Mouse (Mus musculus) cortical plate, adult 2 months (tissue): ENCODE data around the gene 1700001P01Rik. TPM values are rescaled to one million over a fixed set of nuclear protein-coding genes. Genes with fewer than 3 reads are reported as not detected.

Experiments
- H3K27ac ChIP-seq: fragments of 200-500 bp; 2 replicates; pipeline ENCODE4 v1.5.1; 2012; ENCODE audit warnings: low read length, control low read depth, inconsistent platforms; ENCODE audit not compliant: insufficient read depth
- H3K4me1 ChIP-seq: fragments of 200-500 bp; 2 replicates; pipeline ENCODE4 v1.6.1; 2011; ENCODE audit warnings: low read length; ENCODE audit not compliant: control insufficient read depth, insufficient read depth
- H3K4me3 ChIP-seq: fragments of 200-500 bp; 2 replicates; pipeline ENCODE4 v1.5.1; 2011; ENCODE audit warnings: mild to moderate bottlenecking, low read length, control low read depth; ENCODE audit not compliant: insufficient read depth
- CTCF ChIP-seq: fragments of 200-500 bp; IDR thresholded peaks from 2 replicates; pipeline ENCODE4 v1.5.1; 2011; ENCODE audit warnings: mild to moderate bottlenecking, control low read depth, low read length; ENCODE audit not compliant: insufficient read depth; ENCODE audit errors: extremely low read depth
- POLR2A ChIP-seq: fragments of 200-500 bp; IDR thresholded peaks from 2 replicates; pipeline ENCODE4 v1.6.1; 2011; ENCODE audit warnings: mild to moderate bottlenecking, low read length, control low read depth; ENCODE audit not compliant: insufficient read depth; ENCODE audit errors: extremely low read depth
- polyA plus RNA-seq: library from polyadenylated mRNA; depleted of rRNA; stranded (reverse); fragments of >200 nt; gene quantifications from 2 replicates; pipeline ENCODE4 v1.2.3, GENCODE M21; 2012; rRNA removed

The 1700001P01Rik gene
- polyA plus RNA-seq = 0.76 and 1.6 TPM in 2 replicates

DNA sequence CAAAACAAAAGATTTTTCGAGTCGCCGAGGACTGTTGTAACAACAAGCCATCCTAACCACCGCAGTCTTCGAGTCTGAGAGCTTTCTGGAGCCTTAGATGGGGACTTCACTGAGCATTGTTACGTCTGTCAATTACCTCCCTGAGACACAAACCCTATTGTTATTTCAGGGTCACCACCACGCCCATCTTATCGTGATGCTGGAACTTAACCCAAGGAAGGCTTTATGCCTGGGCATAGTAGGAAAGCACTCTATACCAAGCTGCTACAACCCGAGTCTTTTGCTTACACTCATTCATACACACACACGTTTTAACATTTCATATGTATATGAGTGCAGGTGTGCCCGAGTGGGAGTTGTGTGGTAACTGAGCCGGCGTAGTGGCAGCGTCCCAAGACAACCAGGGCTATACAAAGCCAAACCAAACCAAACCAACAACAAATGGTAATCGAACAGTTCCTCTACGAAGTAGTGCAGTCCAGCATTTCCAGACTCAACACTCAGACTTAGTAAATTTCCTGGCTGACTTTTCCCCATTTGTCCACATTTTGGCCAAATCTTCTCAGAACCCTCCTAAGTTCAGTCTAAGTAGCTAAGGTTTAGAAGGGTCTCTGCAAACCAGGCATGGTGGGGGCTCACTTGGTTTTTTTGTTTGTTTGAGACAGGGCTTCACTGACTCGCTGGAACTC lies at the start of gene 1700001P01Rik:
TSS of gene 1700001P01Rik (minus strand) at position 111 of the 689 bp plus-strand sequence.
- Histone ChIP-seq H3K27ac (no peak within 1 kb of the TSS), H3K4me1 (peaks cover 2% of the 10 kb centered on the region; the same call in 1 of the 2 replicates), H3K4me3 (no peak within 1 kb of the TSS)
- TF ChIP-seq CTCF (no peak), POLR2A (no peak)

- Histone ChIP-seq H3K4me3 (no peak overlapping the region), H3K27ac (peak overlapping the region; percentile 28), H3K4me1 (peaks cover 9% of the 10 kb centered on the region; the same call in 1 of the 2 replicates)
- TF ChIP-seq CTCF (no peak), POLR2A (no peak)
Observed at GRCm38 (mm10) chr11:97825295-97825694, 49.6 kb upstream of the 1700001P01Rik start.

DNA sequence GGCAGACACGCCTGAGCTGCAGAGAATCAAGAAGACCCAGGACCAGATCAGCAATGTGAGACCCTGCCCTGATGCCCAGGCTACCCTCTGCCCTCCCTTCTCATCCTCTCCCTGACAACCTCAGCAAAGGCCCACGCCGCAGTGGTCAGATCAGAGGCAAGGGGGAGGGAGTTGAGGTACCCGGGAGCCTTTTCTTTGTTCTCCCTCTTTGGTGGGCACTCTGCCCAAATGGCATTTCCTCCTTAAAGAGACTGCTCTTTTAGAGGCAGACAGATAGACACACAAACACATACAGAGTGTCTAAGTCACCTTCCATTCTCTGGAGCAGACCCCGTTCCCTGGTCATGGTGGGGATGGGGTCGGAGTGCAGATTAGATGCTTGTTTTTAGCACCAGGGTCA lies 49.2 kb upstream of the 1700001P01Rik start:
- Histone ChIP-seq H3K4me3 (no peak overlapping the region), H3K27ac (peak overlapping the region; percentile 28), H3K4me1 (peaks cover 9% of the 10 kb centered on the region; the same call in 1 of the 2 replicates)
- TF ChIP-seq CTCF (no peak), POLR2A (no peak)

GRCm38 (mm10) chr11:97824168-97824567 lies 48.5 kb upstream of the 1700001P01Rik start:
- Histone ChIP-seq H3K4me3 (no peak overlapping the region), H3K27ac (no peak overlapping the region), H3K4me1 (peaks cover 9% of the 10 kb centered on the region; the same call in 1 of the 2 replicates)
- no peak for TF ChIP-seq POLR2A
- no peak for TF ChIP-seq CTCF

DNA sequence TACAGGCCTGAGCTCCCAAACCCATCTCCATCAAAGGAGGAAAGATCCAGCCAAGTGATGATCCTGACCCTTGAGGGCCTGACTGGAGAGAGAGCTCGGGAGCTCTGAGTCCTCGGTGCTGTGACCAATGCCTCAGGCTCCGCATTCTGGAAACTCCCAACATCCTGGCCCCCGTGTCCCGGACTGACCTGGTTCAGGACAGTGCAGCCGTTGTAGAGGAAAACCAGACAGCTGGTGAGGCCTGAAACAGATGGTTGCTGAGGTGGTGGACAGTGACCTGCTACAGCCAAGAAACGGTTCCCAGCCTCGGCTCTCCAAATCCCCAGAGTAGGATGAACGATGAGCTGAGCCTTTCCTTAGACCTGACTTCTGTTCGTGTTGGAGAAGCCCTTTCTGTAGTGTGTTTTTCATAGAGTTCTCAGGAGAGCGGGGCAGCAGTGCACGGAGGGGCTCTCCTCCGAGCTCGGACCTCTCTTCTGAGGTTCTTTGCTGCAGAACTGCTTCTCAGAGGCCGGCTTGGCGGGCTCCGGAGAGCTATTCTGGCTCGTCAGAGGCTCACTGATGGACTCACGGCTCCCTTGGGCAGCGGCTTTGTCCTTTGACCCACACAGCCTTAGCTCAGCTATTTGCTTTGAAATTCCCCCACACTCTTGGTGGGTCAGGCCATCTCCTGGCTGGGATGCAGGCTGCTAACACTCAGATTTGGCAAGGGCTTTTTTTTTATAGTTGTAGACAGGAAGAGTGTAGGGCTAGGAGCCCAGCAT lies 47.3 kb upstream of the 1700001P01Rik start:
- H3K4me1 ChIP-seq = peaks cover 13% of the 10 kb centered on the region; the same call in 1 of the 2 replicates
- no peak for TF ChIP-seq POLR2A
- no peak for TF ChIP-seq CTCF
- H3K27ac ChIP-seq = no peak overlapping the region
- no peak overlapping the region for H3K4me3 ChIP-seq

- peaks cover 11% of the 10 kb centered on the region; the same call in 1 of the 2 replicates for H3K4me1 ChIP-seq
- H3K27ac ChIP-seq = no peak overlapping the region
- no peak for TF ChIP-seq CTCF
- no peak for TF ChIP-seq POLR2A
- no peak overlapping the region for H3K4me3 ChIP-seq
Observed at GRCm38 (mm10) chr11:97821401-97822064, 45.8 kb upstream of the 1700001P01Rik start.

GRCm38 (mm10) chr11:97820840-97821239 lies 45.1 kb upstream of the 1700001P01Rik start:
- H3K4me1 ChIP-seq = peaks cover 11% of the 10 kb centered on the region; the same call in 1 of the 2 replicates
- no peak overlapping the region for H3K4me3 ChIP-seq
- no peak for TF ChIP-seq POLR2A
- no peak for TF ChIP-seq CTCF
- H3K27ac ChIP-seq = no peak overlapping the region

DNA sequence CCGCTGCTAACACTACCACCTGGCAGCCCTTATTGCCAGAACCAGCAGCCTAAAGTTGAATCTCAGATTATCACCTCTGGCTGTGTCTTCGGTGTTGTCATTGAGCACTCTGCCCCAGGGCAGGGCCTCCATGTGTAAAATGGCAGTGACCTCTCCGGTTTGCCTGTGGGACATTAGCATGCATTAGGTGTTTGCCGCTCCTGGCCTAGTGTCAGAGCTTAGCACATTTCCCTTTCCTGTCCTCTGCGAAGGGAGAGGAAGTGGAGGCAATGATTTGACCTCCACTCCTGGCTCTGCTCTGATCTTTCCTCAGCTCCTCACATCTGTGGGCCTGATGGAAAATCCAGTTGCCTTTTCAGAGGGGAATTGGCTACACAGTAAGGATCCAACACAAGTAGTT lies 44.2 kb upstream of the 1700001P01Rik start:
- Histone ChIP-seq H3K4me1 (peaks cover 9% of the 10 kb centered on the region; the same call in 1 of the 2 replicates), H3K4me3 (no peak overlapping the region), H3K27ac (no peak overlapping the region)
- TF ChIP-seq POLR2A (no peak), CTCF (no peak)

DNA sequence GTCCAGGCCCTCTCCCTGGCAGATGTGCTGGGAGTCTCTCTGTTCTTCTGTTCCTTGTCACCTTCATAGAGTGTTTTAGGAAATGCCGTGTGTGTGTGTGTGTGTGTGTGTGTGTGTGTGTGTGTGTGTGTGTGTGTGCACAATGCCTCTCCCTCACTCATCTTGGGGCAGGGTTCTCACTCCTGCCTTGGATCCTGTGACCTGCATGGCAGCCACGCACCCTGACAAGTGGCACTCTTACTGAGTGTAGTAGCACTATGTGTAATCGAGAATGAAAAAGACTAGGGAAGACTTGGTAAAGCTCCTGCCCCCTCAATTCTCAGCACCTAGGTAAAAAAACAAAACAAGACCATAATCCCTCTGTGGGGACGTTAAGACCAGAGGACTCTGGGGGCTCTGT lies 43.4 kb upstream of the 1700001P01Rik start:
- no peak for TF ChIP-seq POLR2A
- no peak for TF ChIP-seq CTCF
- no peak overlapping the region for H3K4me3 ChIP-seq
- peaks cover 5% of the 10 kb centered on the region; the same call in 1 of the 2 replicates for H3K4me1 ChIP-seq
- peak overlapping the region; percentile 12; the same call in 1 of the 2 replicates for H3K27ac ChIP-seq

- H3K27ac ChIP-seq = peak overlapping the region; percentile 12; the same call in 1 of the 2 replicates
- no peak overlapping the region for H3K4me3 ChIP-seq
- TF ChIP-seq POLR2A (no peak), CTCF (no peak)
- H3K4me1 ChIP-seq = peaks cover 4% of the 10 kb centered on the region; the same call in 1 of the 2 replicates
Observed at GRCm38 (mm10) chr11:97818571-97818970, 42.9 kb upstream of the 1700001P01Rik start.
